Mouse (Mus musculus): ENCODE data around the gene Pkib. TPM values are rescaled to one million over a fixed set of nuclear protein-coding genes. Genes with fewer than 3 reads are reported as not detected.

Gene Pkib
- total RNA-seq, 2 experiments from 2014 or later: 21.8 to 36.0 TPM

DNA sequence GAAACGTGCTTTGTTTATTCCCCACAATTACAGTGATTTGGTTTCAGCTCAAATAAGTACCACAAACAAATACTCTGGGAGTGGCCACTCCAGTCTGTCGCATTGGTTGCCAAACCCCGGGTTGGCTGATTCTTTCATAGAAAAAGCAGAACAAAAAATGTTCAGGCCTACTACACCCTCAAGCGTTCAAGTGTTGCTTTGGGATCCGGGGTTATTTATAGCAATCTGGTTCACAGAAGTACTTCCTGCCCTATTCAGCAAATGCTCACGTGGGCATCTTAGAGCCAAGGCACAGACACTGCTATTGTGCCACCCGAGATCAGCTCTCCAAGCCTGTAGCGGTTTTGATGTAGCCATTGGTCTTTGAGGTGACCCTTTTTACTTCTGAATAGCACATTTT lies 95.9 kb downstream of the Pkib start:
- peak; percentile 84 for ATAC-seq (ENCODE audit: poor library complexity, severe bottlenecking)

DNA sequence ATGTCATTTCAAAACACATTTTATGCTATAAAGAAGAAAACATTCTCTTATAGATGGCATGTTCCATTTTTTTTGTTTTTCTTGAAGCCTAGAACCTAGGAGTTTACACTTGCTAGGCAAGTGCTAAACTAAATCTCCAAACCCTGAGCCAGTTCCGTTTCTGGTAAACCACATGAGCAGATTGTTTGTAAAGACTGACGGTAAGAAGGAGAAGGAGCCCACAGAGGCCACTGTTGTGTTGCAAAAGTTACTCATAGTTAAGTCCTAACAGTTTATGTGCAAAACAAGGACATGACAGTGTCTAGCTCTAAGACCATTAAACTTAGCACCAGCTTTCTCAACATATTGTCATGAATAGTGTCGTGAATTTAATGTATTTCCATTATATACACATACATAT lies 99.9 kb downstream of the Pkib start:
- peak; percentile 62 for ATAC-seq (ENCODE audit: poor library complexity, severe bottlenecking)

DNA sequence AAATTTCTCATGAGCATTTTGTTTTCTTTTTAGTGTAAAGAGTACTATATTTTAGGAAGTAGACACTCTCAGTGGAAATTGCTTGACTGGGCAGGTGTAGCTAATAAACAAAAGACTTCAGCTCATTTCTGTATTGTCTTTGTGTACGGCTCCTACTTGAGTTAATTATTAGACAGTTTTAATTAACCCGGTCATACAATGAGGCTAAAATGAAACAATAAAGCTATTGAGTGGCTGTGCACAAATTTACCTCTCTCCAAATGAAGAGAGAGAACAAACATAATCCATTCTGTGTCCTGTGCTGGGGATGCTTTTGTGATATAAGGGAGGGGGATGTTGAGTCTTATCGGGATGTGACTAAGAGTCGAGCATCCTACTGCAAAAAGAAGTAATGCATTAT lies 109.0 kb downstream of the Pkib start:
- no peak for ATAC-seq (ENCODE audit: poor library complexity, severe bottlenecking)

DNA sequence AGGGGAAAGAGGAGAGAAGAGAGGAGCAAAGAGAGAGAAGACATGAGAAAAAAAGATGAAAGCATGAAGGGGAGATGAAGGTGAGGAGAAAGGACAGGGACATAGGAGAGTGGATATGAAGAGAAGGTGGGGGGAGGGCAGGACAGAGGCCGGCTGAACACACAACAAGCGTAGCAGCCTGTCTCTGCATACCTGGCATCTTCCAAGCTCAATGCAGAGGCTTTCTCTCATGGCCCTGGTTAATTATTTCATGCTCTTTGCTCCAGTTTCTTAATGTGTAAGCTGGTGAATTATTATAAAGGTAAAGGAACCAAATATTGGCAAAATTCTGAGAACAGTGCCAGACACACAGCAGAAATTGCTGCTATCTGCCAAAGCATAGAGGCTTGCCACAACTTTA lies 109.6 kb downstream of the Pkib start:
- no peak for ATAC-seq (ENCODE audit: poor library complexity, severe bottlenecking)

DNA sequence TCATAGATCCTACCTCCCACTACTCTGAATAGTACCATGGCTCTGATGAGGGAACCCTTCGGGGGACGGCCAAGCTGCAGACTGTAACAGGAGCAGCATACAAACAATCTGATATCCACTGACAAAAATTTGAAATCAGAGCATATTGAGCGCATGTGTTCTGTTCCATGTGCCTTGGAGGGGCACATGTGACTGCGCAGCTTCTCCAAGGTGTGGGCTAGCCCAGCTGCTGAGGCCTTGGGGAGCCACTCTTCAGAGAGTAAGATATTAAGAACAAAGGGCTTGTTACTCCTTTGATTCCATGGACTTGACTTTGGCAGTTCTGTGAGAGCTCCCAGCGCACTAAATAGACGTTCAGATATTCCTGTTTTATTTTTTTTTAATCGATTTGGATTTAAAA lies 111.3 kb downstream of the Pkib start:
- no peak for ATAC-seq (ENCODE audit: poor library complexity, severe bottlenecking)

DNA sequence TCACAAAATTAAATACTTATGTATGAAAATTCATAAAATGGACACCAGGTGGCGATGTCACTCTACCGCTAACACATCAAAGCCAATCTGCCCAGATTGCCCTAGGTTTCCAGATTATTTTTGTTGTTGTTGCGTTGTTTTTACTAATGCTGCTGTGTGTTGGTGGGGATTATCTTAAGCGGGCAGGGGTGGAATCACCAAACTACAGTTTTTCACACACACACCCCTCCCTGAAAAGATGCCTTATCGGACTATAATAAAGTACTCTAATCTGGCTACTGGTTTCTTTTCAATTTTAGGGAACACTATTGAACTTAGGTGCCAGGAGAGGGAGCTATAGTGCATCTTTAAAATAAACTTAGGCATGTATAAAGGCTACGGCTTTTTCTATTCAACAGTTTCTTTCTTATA lies 111.8 kb downstream of the Pkib start:
- peak; percentile 74 for ATAC-seq (ENCODE audit: poor library complexity, severe bottlenecking)

DNA sequence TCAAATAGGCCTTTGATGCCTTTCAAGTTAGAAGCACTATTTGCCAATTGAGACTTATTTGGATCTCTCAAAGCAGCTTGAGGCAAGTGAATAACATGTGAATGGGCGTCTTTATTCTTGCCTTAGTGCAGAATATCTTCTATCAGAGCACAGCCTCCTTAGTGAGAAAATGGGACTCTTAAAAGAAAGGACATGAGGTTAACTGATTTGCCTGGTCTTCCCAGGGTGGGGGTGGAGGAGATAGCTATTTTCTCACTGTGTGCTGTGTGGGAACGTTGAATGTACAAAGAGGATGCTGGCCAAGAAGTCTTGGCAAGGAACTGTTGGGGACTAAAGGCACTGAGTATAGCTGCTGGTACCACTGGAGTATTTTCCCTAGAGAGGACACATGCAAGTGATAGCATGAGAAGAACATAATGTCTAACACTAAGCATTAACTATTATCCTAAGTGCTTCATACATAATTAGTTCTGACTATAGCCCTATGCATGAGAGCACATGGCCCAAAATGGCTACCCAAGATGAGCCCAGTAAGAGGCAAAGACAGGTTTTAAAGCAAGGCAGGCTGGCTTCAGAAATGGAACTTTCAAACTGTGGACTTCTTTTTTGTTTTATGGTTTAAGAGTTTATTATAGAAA lies 112.5 kb downstream of the Pkib start:
- no peak for ATAC-seq (ENCODE audit: poor library complexity, severe bottlenecking)

DNA sequence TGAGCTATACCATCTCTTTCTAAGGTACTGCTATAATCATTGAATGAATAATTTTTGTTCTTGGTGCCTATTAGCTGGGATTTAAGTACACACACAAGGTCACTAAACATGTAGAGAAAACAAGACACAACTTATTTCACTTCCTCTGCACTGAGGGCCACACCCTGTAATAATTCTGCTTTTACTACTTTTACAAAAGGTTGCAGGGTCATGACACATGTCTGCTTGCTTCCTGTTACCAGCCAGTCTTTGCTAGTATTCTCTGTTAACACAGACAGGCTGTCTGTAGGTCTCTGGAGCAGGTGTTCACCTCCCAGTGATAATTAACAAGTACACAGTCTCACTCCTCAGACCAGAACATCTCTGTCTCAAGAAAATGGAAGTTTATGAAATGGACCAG lies 113.7 kb downstream of the Pkib start:
- peak; percentile 78 for ATAC-seq (ENCODE audit: poor library complexity, severe bottlenecking)

DNA sequence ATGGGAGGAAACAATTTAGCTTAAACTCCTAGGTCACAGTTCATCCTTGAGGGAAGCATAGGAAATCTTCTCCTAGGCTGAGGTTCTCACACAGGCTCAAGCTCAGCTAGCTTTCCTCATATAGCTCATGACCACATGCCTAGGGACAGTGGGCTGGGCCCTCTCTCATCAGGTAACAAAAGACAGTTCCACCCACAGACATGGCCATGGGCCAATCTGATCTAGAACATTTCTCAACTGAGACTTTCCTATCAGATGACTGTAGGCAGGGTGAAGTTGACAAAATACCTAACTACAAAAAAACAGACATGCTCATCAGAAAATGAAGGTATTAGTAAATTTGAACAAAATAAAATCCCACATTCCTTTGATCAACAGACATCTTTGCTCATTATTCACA lies 115.3 kb downstream of the Pkib start:
- no peak for ATAC-seq (ENCODE audit: poor library complexity, severe bottlenecking)

DNA sequence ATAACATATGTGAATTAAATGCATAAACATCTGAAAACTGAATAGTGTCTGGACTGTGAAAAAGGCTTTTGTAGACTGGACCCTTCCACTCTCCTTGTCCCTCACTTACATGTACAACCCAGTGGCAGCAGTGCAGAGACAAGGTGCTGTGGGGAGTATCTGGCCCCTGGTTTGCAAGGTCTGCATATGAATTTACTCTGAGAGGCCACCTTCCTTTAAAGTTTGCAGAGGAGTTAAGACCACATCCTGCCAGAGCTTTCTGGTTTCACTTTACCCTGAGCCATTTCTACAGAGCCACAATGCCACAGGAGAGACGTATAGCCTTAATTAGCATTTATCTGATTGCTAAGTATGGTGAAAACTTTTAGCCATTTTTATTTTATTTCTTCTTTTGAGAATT lies 121.6 kb downstream of the Pkib start:
- peak; percentile 86 for ATAC-seq (ENCODE audit: poor library complexity, severe bottlenecking)

DNA sequence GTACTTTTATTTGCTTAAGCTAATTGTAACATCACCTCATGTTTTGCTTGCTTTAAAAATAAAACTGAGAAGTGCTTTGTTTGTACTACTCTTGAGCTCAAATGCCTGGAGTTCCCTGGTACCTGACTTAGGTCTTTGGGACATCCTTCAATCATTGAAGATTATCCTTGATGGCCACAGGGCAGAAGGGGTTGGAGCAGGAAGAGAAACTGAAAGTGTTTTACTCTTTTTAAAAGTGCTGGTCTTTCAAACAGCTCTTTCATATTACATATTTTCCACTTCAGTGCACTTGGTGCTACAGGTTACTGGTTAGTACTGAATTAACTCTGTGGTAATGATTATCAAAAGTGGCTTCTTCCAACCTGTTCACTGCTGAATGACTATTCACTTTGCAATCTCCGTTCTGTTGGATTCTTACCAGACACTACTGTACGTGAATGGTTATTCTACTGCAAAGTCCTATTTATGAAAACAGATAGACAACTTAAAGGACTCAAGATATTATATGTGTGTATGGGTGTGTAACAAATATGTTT lies 123.5 kb downstream of the Pkib start:
- peak; percentile 17; the same call in 1 of the 2 replicates for ATAC-seq (ENCODE audit: poor library complexity, severe bottlenecking)

DNA sequence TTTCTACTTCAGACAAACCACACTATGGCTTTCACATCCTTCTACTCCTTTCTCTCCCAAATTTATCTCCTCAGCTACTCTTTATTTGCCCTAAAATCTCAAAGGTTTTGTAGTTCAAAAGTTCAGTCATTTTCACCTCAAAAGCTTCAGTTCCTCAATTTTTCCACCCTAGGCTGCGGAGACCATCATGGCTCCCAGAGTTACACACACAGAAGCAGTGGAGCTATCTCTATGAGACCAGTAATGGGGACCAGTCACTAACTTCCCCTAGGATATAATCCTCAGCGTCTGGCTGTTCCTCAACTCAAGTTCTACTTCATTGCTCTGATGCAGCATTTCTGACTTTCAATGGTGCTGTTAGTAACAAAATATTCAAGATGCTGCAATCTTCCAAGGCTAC lies 127.2 kb downstream of the Pkib start:
- ATAC-seq (ENCODE audit: poor library complexity, severe bottlenecking): peak; percentile 66

DNA sequence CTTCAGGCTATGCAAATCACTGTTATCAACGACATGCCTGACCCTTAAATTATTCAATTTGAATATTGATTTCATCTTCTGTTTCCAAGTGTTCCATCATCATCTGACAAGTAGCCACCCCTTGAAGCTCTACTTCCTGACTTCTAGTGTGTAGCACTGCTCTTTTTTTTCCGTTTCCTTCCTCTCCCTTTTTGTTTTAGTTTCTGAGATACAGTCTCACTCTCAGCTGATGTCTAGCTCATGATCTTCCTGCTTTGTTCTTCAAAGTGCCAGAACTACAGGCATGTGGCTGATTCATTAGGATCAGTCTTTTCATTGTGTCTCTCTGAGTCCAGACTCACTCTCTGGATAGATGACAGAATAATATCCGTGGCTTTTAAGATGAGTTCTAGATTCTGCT lies 128.9 kb downstream of the Pkib start:
- ATAC-seq (ENCODE audit: poor library complexity, severe bottlenecking): no peak

DNA sequence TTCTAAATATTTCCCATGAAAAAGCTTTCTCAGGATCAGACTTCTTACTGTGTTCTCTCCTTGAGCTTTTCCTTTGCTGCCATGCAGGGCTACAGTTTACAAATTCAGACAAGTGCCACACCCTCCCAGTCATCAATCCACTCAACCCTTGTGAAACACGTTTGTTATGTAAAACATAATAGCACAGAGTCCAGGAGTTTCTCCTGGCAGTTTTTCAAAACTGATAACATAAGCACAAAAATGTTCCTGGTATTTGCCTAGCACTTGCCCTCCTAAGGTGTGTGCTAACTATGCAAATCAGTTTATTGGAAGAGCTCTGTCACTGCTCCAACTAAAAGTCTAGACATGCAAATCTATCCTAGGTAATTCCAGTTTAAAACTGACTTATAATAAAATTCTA lies 131.3 kb downstream of the Pkib start:
- no peak for ATAC-seq (ENCODE audit: poor library complexity, severe bottlenecking)

DNA sequence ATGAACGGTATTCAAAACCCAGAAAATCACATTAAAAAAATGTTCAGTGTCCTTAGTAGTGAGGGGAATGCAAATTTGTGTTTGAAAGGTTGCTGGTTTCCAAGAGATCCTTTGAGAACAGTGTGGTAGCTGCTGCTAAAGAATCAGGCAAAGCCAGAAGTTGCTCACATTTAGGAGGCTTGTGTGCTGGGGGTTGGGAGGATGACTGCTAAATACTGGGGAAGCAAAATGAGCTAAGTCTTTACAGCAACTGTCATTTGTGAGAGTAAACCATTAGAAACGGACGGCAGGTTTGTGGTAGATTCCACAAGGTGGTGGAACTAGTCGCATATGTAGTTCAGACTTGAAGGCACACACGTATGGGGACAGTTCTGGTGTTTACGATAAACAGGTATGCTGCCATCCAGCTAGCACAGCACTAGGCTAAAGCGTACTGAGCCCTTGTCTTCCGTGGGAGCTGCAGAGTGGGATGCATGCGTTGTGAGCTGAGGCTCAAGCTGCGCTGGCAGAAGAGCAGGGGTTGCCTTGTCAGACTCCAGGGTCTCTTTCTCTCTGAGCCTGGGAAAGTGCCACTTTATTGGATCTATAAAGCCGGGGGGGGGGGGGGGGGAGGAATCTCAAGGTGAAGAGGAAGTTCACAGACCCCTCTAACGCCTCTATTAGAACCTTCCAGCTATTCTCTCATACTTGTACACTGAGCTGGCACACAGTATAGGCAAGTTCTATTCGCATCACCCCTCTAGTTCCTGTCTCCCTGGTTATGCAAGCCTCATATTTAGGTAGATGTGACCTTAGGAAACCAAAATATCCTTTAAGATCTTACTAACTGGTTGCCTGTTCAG lies 151.7 kb downstream of the Pkib start:
- no peak for ATAC-seq (ENCODE audit: poor library complexity, severe bottlenecking)

DNA sequence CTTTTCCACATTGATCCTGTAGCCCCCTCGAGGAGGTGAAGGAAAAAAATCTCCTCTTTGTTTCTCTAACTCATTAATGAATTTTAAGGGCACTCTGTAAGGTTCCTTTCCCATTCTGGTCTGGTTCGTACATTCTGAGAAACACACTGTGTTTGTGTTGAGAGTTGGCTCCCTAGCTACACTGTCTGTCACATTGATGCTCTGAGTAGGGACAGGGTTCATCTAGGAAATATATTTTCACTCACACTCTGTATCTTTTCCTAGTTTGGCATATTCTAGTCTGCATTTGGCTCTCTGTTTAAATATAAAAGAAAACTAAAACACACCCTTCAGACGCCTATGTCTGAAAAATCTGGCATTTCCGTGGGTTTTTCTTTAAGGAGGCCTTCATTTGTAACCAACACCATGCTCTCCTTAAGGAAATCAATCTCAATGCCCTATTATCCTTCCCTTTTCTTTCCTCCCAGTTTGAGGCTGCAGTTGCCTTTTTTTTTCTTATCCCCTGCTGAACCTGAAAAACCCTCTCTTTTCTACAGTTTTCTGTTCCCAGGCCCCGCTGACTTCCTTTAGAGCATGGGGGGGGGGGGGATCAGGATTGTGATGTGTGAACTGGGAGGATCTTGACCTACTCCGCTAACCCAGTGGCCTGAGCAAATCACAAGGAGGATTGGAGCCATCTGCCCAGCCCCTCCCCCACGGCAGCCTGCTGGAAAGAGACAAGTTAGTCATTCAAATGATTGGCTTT lies 152.5 kb downstream of the Pkib start:
- no peak for ATAC-seq (ENCODE audit: poor library complexity, severe bottlenecking)

DNA sequence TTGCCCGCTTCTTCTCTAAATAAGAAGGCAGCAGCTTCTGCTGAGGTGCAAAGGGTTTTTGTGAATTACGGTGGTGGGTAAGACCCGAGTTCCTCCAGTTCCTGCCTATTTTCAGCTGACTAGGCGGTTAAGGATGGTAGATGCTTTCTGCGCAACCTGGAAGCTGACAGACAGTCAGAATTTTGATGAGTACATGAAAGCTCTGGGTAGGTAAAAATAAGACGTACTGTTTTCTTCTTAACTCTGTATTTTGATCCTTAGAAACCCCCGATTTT lies 153.0 kb downstream of the Pkib start, which contains the start of gene Fabp7:
Gene Fabp7 (plus strand): TSS at position 6 of the 275 bp plus-strand sequence.
- no peak for ATAC-seq (ENCODE audit: poor library complexity, severe bottlenecking)

DNA sequence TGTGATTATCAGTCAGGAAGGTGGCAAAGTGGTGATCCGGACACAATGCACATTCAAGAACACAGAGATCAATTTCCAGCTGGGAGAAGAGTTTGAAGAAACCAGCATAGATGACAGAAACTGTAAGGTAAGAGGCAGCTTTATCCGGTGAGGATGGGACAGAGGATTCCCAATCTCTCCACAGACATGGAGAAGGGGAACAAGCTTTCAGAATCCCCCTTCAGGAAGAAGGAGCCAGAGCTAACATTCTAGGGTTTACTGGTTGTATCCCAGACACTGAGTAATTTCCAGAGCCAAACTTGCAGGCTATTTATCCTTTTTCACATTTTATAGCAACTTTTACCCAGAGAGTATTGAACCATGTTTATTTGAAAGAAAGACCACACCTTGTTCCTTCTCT lies 153.8 kb downstream of the Pkib start:
- no peak for ATAC-seq (ENCODE audit: poor library complexity, severe bottlenecking)

Measured in megakaryocyte, adult 5-6 weeks (primary cell).